Mouse (Mus musculus) urinary bladder, postnatal 10 days (tissue): ENCODE measurements around the gene Bpgm.

Source experiments
- DNase-seq: peaks from one replicate; pipeline ENCODE4 v3.0.0; 2022; ENCODE audit warnings: low spot score

The Bpgm gene

GRCm38 (mm10) chr6:34529992-34530391, 54.0 kb downstream of the Bpgm start:
- DNase-seq, result no peak

- DNase-seq, result no peak
Observed at GRCm38 (mm10) chr6:34533055-34533454, 57.0 kb downstream of the Bpgm start.

- no peak for DNase-seq
Observed at GRCm38 (mm10) chr6:34533896-34534295, 57.9 kb downstream of the Bpgm start.

- no peak for DNase-seq
Observed at GRCm38 (mm10) chr6:34542866-34543265, 66.9 kb downstream of the Bpgm start.

GRCm38 (mm10) chr6:34543303-34544206, 67.5 kb downstream of the Bpgm start:
- DNase-seq, result no peak

GRCm38 (mm10) chr6:34544207-34544602, 68.2 kb downstream of the Bpgm start:
- DNase-seq, result no peak

- no peak for DNase-seq
Observed at GRCm38 (mm10) chr6:34545286-34545685, 69.3 kb downstream of the Bpgm start.

GRCm38 (mm10) chr6:34548406-34548990, 72.5 kb downstream of the Bpgm start:
- DNase-seq, result no peak

- no peak for DNase-seq
Observed at GRCm38 (mm10) chr6:34549017-34549416, 73.0 kb downstream of the Bpgm start.

- DNase-seq, result no peak
Observed at GRCm38 (mm10) chr6:34552489-34553157, 76.6 kb downstream of the Bpgm start.

GRCm38 (mm10) chr6:34554291-34554997, 78.4 kb downstream of the Bpgm start:
- no peak for DNase-seq
